1 mouse cellular context compared by ENCODE assay signal in the genomic region with DNA sequence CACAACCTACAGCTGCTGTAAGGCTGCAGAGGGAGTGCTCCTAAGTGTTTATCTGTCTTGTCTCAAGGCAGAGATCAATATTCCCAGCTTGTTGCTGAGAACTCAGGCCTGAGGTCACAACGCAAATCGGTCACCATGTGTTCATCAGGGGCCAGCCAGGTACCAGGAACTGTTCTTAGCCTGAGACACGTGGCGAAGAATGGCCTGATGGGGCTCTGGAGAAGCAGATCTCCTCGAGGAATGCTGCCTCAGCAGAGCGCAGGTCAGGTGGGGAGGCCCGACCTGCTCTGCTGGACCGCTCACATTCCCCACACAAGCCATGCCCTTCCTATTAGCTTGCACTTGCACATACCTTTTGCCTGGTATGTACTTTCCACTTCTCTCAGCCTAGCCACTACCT.
TF ChIP-seq lines count a peak whose summit lies in the region.

No protein-coding gene starts in this region.

TF ChIP-seq in CH12.LX, 34 proteins besides CTCF, POLR2A, EP300 and RAD21:
- TF ChIP-seq CHD1 (IDR thresholded peaks at IDR 0.05; ENCODE audit: low read depth, low read length), result no peak
- TF ChIP-seq TBP (conservative IDR thresholded peaks at IDR 0.05; ENCODE audit: low read depth, low read length), result no peak
- no peak for TF ChIP-seq ELF1 (IDR thresholded peaks at IDR 0.05; ENCODE audit: low read depth, low read length)
- no peak for TF ChIP-seq CHD2 (IDR thresholded peaks at IDR 0.05; ENCODE audit: low read length)
- no peak for TF ChIP-seq ZMIZ1 (IDR thresholded peaks at IDR 0.05; ENCODE audit: low read depth, low read length)
- TF ChIP-seq BHLHE40 (IDR thresholded peaks at IDR 0.05; ENCODE audit: low read depth, low read length), result no peak
- TF ChIP-seq PAX5 (IDR thresholded peaks at IDR 0.05; ENCODE audit: low read length), result no peak
- no peak for TF ChIP-seq USF2 (conservative IDR thresholded peaks at IDR 0.05; ENCODE audit: low read depth, low read length)
- no peak for TF ChIP-seq KAT2A (IDR thresholded peaks at IDR 0.05; ENCODE audit: insufficient replicate concordance, low read length)
